Mouse (Mus musculus) thymus, adult 2 months (tissue): ENCODE data around the gene Ranbp10. TPM values are rescaled to one million over a fixed set of nuclear protein-coding genes. Genes with fewer than 3 reads are reported as not detected.

Experiments used
- DNase-seq: peaks from one replicate; pipeline ENCODE4 v3.0.0; 2021
- H3K27ac ChIP-seq: fragments of 200-500 bp; 2 replicates; pipeline ENCODE4 v1.5.1; 2012; ENCODE audit warnings: low read length, control low read depth; ENCODE audit not compliant: control insufficient read depth, insufficient read depth
- H3K27me3 ChIP-seq: fragments of 200-500 bp; 2 replicates; pipeline ENCODE4 v1.6.1; 2012; ENCODE audit warnings: mild to moderate bottlenecking, low read length, moderate library complexity, mixed read lengths; ENCODE audit not compliant: control insufficient read depth, insufficient read depth
- H3K36me3 ChIP-seq: fragments of 200-500 bp; 2 replicates; pipeline ENCODE4 v1.6.1; 2012; ENCODE audit warnings: mild to moderate bottlenecking, low read length, moderate library complexity; ENCODE audit not compliant: control insufficient read depth, insufficient read depth
- H3K4me1 ChIP-seq: fragments of 200-500 bp; replicated peaks from 2 replicates; pipeline ENCODE4 v1.6.1; 2012; ENCODE audit warnings: low read length; ENCODE audit not compliant: control insufficient read depth, insufficient read depth
- H3K4me3 ChIP-seq: fragments of 200-500 bp; 2 replicates; pipeline ENCODE4 v1.5.1; 2012; ENCODE audit warnings: mild to moderate bottlenecking, low read length, control low read depth, moderate library complexity; ENCODE audit not compliant: control insufficient read depth, insufficient read depth
- CTCF ChIP-seq: fragments of 200-500 bp; IDR thresholded peaks from 2 replicates; pipeline ENCODE4 v1.5.1; 2012; ENCODE audit warnings: mild to moderate bottlenecking, control low read depth, low read length, moderate library complexity, borderline replicate concordance; ENCODE audit not compliant: control insufficient read depth, poor library complexity, insufficient read depth; ENCODE audit errors: extremely low read depth
- POLR2A ChIP-seq: fragments of 200-500 bp; IDR thresholded peaks from 2 replicates; pipeline ENCODE4 v1.6.1; 2012; ENCODE audit warnings: mild to moderate bottlenecking, low read length, control low read depth, moderate library complexity; ENCODE audit not compliant: control insufficient read depth, poor library complexity, insufficient read depth; ENCODE audit errors: extremely low read depth
- WGBS: fragments of 180-500 bp; shearing (Covaris S2); methylation state at CpG from one replicate; pipeline ENCODE4 v1.1.7; 2018; 5-methylcytosine and 5-hydroxymethylcytosine counted together
- polyA plus RNA-seq: library from polyadenylated mRNA; depleted of rRNA; stranded (reverse); fragments of >200 nt; gene quantifications from 2 replicates; pipeline ENCODE4 v1.2.3, GENCODE M21; 2012

The Ranbp10 gene
- polyA plus RNA-seq, 1 experiment, result 47.1 TPM

DNA sequence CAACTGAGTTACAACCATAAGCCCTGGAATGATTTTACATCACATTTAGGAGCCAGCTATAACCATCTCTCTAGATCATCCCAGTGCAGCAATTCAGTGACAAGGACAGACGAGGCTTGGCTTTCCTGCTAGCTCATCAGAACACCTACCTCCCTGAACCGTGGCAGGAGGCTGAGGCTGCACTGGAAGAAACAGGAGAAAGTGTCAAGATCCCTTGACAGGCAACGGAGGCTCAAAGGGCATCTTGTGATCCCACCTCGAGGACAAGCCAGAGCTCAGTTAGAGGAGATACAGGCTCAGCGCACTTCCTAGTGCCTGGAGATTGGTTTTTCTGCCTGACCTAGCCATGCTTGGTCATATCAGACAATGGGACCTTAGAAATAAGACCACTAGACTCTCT is 14.6 kb downstream of the Ranbp10 start:
- DNase-seq, result no peak
- Histone ChIP-seq H3K4me3 (no peak overlapping the region), H3K27ac (no peak overlapping the region), H3K4me1 (peaks cover 11% of the 10 kb centered on the region), H3K27me3 (no peaks in the 10 kb centered on the region), H3K36me3 (no peaks in the 10 kb centered on the region)
- no peak for TF ChIP-seq CTCF
- TF ChIP-seq POLR2A, result no peak
- WGBS, result 89% methylated on average over 5 of the region's 5 CpGs

DNA sequence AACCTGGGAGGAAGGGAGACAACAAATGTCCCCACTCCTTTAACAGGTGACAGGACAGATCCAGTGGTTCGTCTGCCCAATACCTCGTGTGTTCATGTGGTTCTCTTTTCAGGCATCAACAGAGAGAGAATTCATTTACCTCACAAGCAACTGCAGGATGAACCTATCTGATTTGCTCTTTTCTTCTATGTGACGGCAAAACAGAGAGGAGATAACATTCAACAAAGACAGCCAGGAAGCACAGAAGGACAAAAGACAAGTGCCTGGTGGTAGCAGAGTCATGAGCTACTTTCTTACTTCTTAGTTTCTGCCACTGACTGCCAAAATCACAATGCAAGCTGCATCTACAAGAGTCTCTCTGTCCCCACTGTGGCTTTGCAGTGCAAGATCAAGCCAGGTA is 15.6 kb downstream of the Ranbp10 start:
- WGBS, result 69% methylated on average over 3 of the region's 3 CpGs
- no peak for DNase-seq
- peak overlapping the region; percentile 39; the same call in 1 of the 2 replicates for H3K27ac ChIP-seq
- H3K27me3 ChIP-seq, result no peaks in the 10 kb centered on the region
- no peaks in the 10 kb centered on the region for H3K36me3 ChIP-seq
- peaks cover 12% of the 10 kb centered on the region for H3K4me1 ChIP-seq
- H3K4me3 ChIP-seq, result no peak overlapping the region
- TF ChIP-seq CTCF (no peak), POLR2A (no peak)

DNA sequence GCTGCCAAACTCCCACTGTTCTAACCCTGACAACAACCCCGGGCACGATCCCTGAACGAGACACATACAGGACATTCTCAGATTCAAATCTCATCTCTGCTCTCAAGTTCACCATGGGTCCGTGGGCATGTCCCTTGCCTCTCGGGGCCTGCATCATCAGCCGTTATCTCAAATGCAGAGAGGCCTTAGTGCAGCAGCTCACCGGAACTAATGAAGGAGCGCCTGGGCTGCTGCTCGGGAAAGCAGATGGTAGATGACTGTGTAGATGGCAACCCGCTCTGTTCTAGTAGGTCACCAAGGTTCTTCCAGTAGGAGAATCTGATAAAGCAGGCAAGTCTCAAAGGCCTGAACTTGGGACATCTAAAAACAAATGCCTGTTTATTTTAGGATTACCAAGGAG is 16.1 kb downstream of the Ranbp10 start:
- Histone ChIP-seq H3K36me3 (no peaks in the 10 kb centered on the region), H3K4me3 (no peak overlapping the region), H3K4me1 (peaks cover 14% of the 10 kb centered on the region), H3K27me3 (no peaks in the 10 kb centered on the region), H3K27ac (peak overlapping the region; percentile 60; the same call in 1 of the 2 replicates)
- WGBS, result 94% methylated on average over 10 of the region's 10 CpGs
- DNase-seq, result no peak
- TF ChIP-seq CTCF (no peak), POLR2A (no peak)

DNA sequence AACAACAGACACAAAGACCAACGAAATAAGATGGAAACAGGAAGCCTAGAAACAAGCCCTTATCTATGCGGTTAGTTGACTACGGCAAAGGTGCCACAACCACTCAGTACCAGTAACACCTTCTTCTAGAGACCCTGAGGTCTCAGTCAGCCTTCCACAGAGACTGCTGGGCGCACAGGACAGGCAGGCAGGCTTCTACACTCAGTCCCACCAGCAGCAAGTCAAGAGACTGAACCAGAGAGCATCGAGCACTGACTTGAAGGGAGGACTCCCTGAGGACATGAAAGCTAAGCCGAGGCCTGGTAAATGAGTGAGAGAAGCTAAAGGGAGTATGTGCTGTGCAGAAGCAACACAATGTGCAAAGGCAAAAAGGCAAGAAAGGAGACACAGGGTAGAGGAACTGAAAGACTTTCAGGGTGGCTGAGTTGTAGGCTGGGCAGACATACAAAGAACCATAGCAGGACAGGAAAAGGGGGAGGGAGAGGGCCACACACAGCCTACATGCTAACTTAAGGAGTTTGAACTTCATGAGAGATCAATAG is 16.8 kb downstream of the Ranbp10 start:
- TF ChIP-seq CTCF, result no peak
- TF ChIP-seq POLR2A, result no peak

DNA sequence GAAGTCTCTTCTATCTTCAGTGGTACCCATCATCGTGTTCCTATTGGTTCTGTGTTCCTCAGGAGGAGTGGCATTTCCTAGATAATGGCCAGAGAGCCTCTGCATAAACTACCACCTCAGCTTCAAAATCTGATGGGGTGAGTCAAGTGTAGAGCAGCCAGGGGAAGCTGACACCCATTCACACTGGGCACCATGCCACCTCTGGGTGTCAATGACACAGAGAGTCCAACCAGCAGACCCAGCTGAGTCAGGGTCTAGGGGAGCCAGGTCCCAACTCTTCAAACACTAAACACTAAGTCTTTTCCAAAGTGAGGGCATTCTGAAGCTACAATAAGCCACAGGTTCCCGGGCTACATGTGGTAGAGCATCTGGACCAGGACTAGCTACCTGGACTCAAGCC is 18.7 kb downstream of the Ranbp10 start:
- H3K27ac ChIP-seq, result no peak overlapping the region
- no peak for DNase-seq
- TF ChIP-seq POLR2A (no peak), CTCF (no peak)
- H3K4me1 ChIP-seq, result peaks cover 14% of the 10 kb centered on the region
- peaks cover 9% of the 10 kb centered on the region; the same call in 1 of the 2 replicates for H3K36me3 ChIP-seq
- 95% methylated on average over 2 of the region's 2 CpGs for WGBS
- H3K27me3 ChIP-seq, result no peaks in the 10 kb centered on the region
- H3K4me3 ChIP-seq, result no peak overlapping the region

More for the DNA sequence above, 16.8 kb downstream of the Ranbp10 start:
- no peak for DNase-seq
- peaks cover 14% of the 10 kb centered on the region for H3K4me1 ChIP-seq
- no peaks in the 10 kb centered on the region for H3K27me3 ChIP-seq
- H3K4me3 ChIP-seq, result no peak overlapping the region
- H3K36me3 ChIP-seq, result no peaks in the 10 kb centered on the region
- H3K27ac ChIP-seq, result peak overlapping the region; percentile 77
- 57% methylated on average over 6 of the region's 6 CpGs for WGBS

DNA sequence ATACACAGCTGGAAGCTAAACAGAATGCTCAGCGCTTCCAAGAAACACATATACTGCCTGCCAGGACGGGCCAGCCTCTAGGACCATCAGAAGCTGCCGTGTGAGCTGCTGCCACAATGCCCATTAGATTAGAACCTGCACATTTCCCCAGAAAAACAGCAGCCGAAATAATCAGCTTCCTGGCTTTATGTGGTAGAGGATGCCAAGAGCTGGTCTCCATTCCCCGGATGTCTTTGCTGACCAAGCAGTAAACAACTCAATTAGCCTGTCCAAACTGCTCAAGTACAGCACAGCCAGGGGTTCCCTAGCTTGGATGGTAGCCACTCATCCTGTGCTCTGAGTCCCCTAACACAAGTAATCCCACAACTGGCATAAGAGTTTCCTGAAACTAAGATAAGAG is 19.4 kb downstream of the Ranbp10 start:
- TF ChIP-seq POLR2A, result no peak
- no peak for TF ChIP-seq CTCF
- no peak for DNase-seq
- Histone ChIP-seq H3K27me3 (no peaks in the 10 kb centered on the region), H3K4me1 (peaks cover 14% of the 10 kb centered on the region), H3K27ac (no peak overlapping the region), H3K36me3 (peaks cover 9% of the 10 kb centered on the region; the same call in 1 of the 2 replicates), H3K4me3 (no peak overlapping the region)
- 92% methylated on average over 5 of the region's 5 CpGs for WGBS

DNA sequence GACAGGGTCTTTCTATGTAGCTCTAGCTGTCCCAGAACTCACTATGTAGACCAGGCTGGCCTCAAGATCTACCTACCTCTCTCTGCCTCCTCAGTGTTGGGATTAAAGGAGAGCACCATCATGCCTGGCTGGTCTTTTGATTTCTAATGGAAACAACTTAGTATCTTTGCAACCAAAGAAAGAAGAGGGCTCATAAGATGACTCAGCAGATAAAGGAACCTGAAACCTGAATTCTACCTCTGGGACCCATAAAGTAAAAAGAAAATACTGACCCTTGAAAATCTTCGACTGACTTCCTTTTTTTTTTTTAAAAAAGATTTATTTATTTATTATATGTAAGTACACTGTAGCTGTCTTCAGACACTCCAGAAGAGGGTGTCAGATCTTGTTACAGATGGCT is 21.2 kb downstream of the Ranbp10 start:
- no peak for DNase-seq

More for the DNA sequence above, 21.2 kb downstream of the Ranbp10 start:
- Histone ChIP-seq H3K4me3 (no peak overlapping the region), H3K36me3 (peaks cover 9% of the 10 kb centered on the region; the same call in 1 of the 2 replicates), H3K27ac (no peak overlapping the region), H3K4me1 (peaks cover 9% of the 10 kb centered on the region), H3K27me3 (no peaks in the 10 kb centered on the region)
- TF ChIP-seq POLR2A (no peak), CTCF (no peak)
- WGBS, result 34% methylated on average over 1 of the region's 1 CpGs
